Mouse (Mus musculus): ENCODE measurements at regions not wholly inside any gene's neighbourhood (a gene's known extent, or its start where the extent isn't known, plus 50 kb on each side); places are given as distances from the start of the nearest gene placed in this dataset.

- DNase-seq: no peak
These were observed 164.3 kb upstream of the Ednrb start for GRCm38 (mm10) chr14:104008538-104008937.

GRCm38 (mm10) chr14:104006426-104006825 lies 162.2 kb upstream of the Ednrb start:
- DNase-seq: no peak

DNA sequence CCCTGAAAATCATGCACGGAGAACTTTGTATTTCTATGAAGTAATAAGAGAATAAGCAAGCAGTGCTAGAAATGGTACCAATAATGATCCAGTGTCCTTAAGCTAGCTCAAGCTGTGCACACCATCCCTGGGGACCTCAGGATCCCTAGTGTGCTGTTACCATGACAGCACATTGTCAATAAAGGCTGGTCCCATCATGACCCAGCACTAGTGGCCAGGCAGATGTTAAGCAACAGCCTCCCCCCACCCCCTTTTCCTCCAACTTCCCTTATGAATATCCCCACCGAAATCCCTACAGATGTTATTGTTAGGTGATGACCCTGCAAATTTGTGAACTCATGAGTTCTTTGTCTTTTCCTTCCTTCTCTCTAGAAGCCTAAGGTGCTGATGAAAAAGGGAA lies 160.9 kb upstream of the Ednrb start:
- no peak for DNase-seq

- no peak for DNase-seq
These were observed 158.2 kb upstream of the Ednrb start for GRCm38 (mm10) chr14:104002421-104002820.

GRCm38 (mm10) chr14:103990418-103990817 lies 146.2 kb upstream of the Ednrb start:
- DNase-seq: no peak

- no peak for DNase-seq
These were observed 145.7 kb upstream of the Ednrb start for GRCm38 (mm10) chr14:103989949-103990348.

DNA sequence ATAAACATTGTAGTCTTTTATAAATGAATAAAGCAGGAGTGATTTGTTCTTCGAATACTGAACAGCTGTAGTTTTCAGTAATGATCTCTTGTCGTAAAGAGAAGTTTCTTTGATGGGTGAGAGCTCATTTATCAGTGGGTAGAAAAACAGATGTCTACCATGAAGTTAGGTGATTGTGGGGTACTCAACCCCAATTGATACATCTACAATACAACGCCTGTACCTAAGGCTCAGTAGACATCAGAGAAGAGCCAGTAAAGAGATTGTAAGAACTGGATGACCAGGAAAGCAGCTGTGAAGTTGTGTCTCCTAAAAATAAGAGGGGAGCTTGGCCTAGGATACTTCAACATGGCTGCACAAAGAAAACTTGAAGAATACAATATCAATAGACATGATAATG lies 143.1 kb upstream of the Ednrb start:
- DNase-seq: no peak

DNA sequence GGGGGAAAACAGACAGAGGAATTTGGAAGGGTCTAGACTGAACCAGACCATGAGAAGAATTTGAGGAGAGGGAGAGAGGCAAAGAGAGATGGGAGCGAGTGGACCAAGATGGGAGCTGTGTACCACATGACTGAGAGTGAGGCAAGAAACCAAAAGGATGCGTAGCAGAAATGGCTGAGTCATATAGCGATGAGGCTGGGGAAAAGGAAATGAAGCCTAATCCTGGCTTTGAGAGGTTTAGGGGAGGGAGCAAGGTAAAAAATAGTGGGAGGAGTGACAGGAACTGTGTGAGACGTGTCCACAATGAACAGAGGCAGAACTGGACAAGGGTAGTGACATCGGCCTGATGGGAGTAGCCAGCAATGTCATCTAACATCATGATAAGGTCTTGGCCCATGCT lies 140.1 kb upstream of the Ednrb start:
- DNase-seq: no peak

DNA sequence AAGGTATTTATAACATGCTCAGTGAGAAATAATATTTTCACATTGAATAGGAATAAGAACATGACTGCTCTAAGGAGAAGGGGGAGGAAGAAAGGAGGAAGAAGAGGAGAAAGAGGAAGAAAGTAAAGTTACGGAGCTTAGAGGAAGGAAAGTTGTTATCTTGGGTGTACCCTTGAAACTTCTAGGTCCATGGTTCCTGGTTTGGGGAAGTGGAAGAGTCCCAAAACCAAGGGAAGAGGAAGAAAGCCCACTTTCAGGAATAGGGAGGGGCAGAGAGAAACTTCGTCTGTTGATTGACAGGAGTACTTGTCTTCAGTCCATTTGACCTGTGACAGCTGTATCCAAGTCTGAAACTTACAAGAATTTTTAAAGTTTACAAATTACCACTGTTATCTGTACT lies 134.6 kb upstream of the Ednrb start:
- DNase-seq: no peak

GRCm38 (mm10) chr14:103977769-103978168 lies 133.6 kb upstream of the Ednrb start:
- no peak for DNase-seq

DNA sequence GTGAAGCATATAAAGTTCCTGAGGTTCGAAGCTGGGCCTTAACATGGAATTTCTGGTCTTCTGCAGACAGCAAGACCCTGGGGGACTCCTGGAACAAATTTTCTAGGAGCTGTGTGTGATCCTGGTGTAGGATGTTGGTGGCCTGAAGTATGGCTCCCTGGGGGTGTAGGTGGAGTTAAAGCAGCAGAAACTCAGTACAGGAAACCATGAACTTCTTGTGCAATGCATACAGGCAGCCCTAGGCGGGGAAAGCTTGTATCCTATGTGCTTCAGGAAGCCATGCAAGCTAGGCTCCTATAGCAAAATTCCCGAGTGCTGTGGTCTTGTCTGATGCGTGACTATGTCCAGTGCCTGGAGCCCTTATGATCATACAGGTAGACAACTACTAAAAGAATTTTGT lies 129.8 kb upstream of the Ednrb start:
- DNase-seq: no peak

GRCm38 (mm10) chr14:103973111-103973510 lies 128.9 kb upstream of the Ednrb start:
- no peak for DNase-seq

DNA sequence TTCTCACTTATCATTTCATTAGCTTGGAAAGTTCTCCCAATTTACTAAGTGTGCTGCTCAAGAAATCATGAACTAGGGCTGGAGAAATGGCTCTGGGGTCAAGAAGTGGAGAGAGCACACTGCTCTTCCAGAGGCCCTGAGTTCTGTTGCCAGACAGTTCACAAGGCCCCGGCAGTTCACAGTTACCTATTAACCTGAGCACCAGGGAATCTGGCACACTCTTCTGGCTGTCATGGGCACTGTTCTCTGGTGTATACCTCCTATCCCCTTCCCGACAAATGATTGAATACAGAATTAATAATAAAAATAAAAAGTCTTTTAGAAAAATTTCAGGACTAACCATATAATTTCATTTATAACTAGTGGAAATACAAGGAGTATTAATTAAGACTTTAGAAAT lies 125.1 kb upstream of the Ednrb start:
- DNase-seq: no peak

- no peak for DNase-seq
These were observed 122.1 kb upstream of the Ednrb start for GRCm38 (mm10) chr14:103966293-103966692.

DNA sequence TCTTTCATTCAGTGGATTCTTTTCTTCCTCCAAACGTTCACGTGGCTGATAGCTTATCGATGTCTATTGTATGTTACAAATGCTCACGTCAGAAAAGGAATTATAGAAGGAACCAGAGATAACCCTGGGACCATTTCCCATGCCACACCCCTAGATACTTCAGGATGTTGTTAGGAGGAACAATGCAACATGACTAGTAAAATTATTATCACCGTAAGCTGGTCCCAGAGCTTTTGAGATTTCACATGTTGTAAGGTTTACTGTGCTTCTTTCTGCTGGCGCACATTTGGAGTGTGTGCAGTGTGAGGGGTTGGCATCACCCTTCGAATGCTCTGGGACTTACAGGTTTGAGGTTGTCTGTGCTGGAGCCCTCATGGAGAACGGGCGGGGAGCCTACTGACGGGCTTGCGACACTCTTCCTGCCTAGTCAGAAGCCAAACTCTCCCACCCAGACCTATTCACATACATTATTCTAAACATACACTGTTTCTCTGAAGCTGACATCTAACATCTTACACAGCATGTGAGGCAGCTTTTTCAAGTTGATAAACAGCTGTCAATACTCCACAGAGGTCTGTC lies 118.2 kb upstream of the Ednrb start:
- no peak for DNase-seq

DNA sequence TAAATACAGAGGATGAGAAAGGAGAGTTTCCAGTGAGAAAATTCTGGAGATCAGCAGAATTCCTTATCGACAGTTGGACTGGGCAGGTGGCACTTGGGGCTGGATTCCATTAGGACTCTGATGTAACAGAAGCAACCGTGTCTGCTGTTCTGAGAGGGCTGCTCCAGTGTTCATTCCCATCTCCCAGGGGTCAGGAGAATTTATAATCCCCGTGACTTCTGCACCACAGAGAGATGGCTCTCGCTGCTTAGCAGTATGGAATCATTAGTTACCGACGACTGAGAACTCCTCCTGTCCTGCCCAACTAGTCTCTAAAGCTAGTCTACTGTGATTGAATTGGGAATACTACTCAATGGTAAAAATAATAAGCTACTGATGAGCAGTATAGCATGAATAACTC lies 107.7 kb upstream of the Ednrb start:
- no peak for DNase-seq

GRCm38 (mm10) chr14:103949950-103950349 lies 105.7 kb upstream of the Ednrb start:
- no peak for DNase-seq

DNA sequence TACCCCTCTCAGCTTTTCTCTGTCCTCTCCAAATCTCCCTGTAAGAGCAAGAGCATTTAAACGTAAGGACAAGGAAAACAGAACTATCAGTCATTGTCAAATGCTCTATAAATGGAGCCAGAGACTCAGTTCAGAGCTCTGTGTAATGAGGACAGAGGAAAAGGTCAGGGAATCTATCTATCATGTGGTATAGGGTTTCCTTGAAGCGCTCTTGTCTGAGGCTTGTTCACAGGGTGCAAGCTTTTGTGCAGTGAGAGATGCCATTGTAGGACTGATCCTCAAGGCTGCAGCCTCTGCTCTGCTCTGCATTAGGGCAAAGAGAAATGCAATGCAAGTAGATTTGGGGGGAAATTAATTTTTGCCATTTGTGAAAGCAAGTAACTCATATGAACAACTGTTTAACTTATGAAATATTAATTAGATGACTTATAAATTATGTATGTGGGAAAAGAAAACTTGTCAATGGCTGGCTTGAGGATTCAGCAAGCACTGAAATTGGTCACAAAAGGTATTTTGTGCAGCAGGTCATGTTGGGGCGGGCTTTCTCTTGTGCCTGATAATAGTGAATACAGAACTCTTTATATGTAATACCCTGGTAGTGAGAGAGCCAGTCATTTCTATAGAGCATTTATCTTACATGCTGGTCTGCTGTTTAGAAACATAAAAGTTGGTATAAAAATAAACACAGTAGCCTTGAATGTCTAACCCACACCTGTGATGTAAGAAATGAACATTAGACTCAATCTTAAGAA lies 104.0 kb upstream of the Ednrb start:
- no peak for DNase-seq

- DNase-seq: peak; percentile 16
These were observed 101.6 kb upstream of the Ednrb start for GRCm38 (mm10) chr14:103945753-103946152.

- DNase-seq: no peak
These were observed 95.7 kb upstream of the Ednrb start for GRCm38 (mm10) chr14:103939867-103940266.

DNA sequence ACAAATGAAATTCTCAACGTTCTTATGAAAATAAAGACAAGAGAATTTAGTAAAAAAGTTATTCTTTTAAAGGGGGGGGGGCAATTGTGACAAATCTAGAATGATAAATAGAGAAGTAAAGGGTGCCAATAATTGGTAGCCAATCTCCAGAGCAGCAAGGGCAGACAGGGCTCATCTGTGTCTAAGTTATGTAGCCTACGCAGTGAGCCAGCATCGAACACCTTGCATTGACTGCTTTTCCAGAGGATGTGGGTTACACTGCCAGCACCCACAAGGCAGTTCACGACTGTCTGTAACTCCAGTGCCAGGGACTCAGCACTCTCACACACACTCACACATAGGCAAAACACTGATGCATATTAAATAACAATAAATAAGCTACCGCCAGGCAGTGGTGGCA lies 94.7 kb upstream of the Ednrb start:
- no peak for DNase-seq

DNA sequence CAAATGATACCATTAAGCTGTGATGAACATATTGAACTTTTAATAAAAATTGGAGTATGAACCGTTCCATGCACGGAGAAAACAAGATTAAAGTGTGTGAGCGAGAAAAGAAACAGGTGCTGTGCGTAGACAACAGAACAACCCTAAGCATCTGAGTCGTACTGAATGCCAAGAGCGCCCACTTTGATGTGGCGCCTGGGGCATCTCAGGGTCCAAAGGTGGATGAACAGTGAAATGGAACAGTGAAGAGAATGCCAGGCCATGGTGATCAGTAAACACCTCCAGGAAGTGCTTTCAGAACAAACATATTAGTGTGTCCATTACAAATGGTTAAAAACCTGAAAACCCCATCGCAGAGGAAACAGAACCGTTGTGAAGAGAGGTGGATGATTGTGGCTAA lies 94.0 kb upstream of the Ednrb start:
- DNase-seq: no peak

- no peak for DNase-seq
These were observed 93.5 kb upstream of the Ednrb start for GRCm38 (mm10) chr14:103937700-103938099.

DNA sequence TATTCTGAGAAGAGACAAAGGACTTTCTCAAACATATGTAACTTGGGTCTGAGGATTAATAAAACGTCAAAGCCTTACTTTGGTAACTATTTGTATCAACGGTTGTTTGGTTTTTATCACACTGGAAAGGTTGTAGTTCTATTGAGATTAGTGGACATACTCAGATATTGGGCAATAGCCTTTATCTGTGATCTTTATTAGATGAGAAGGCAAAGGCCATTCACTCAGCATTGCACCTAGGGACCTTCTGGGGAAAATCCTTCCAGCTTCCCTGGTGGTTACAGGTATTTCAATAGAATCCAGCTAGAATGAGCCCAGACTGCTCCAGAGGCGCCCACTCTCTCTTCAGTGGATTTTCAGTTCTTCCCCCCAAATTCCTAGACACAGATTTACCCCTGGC lies 89.6 kb upstream of the Ednrb start:
- DNase-seq: no peak

All from gastrocnemius, postnatal 25 days (tissue).